Mouse (Mus musculus) activated CD4-positive, CD25-positive, alpha-beta regulatory T cell, adult 9 weeks (primary cell): ENCODE results near the gene Slc35f5. TPM values are rescaled to one million over a fixed set of nuclear protein-coding genes. Genes with fewer than 3 reads are reported as not detected.

Experiments used
- polyA plus RNA-seq: library from polyadenylated mRNA; unstranded; fragments of 100-300 nt; shearing (Covaris generic); gene quantifications from one replicate; pipeline ENCODE4 v1.2.1, GENCODE M21; 2017

The Slc35f5 gene
- polyA plus RNA-seq, result 1.3 TPM

GRCm38 (mm10) chr1:125560259-125561192, at the start of gene Slc35f5:
Slc35f5 (plus strand) TSS chr1:125560595.

Other genes starting within 250 kb of the Slc35f5 start
- gene Actr3, start 124.9 kb upstream of the Slc35f5 start, polyA plus RNA-seq, result 1,336 TPM
- gene Gpr39, start 116.4 kb downstream of the Slc35f5 start, polyA plus RNA-seq, result not detected